Mouse (Mus musculus) MEL (cell line): Measurements from ENCODE around the gene Kcne2.

ENCODE experiments used
- BHLHE40 ChIP-seq: IDR thresholded peaks from 2 replicates; pipeline ENCODE4 v1.6.1; 2012; ENCODE audit warnings: low read depth, mild to moderate bottlenecking, inconsistent platforms, low read length, improper control_type of control experiment, borderline replicate concordance
- CTCF ChIP-seq, 3 experiments: IDR thresholded peaks in 2 of 3; conservative IDR thresholded peaks in 1 of 3; 2 replicates each; pipeline ENCODE4 v1.5.1; 2011 to 2012; ENCODE audit warnings: low read length in 3 of 3, low read depth in 2 of 3, mild to moderate bottlenecking in 2 of 3, improper control_type of control experiment in 1 of 3, inconsistent platforms in 1 of 3, mixed read lengths in 1 of 3, moderate library complexity in 1 of 3; ENCODE audit not compliant: control insufficient read depth in 1 of 3, insufficient read depth in 1 of 3, poor library complexity in 1 of 3, severe bottlenecking in 1 of 3
- GATA1 ChIP-seq: IDR thresholded peaks from 2 replicates; pipeline ENCODE4 v1.6.1; 2011; ENCODE audit warnings: low read depth, low read length, improper control_type of control experiment
- USF2 ChIP-seq, 2 experiments: IDR thresholded peaks; 2 replicates each; pipeline ENCODE4 v1.6.1; 2011 to 2012; ENCODE audit warnings: improper control_type of control experiment in 2 of 2, low read length in 2 of 2, borderline replicate concordance in 1 of 2, inconsistent platforms in 1 of 2, low read depth in 1 of 2, mild to moderate bottlenecking in 1 of 2; ENCODE audit not compliant: insufficient read depth in 1 of 2

- TF ChIP-seq CTCF (IDR thresholded peaks at IDR 0.05 in 2 of 3, conservative IDR thresholded peaks at IDR 0.05 in 1 of 3; ENCODE audit: control insufficient read depth in 1 of 3, insufficient read depth in 1 of 3, low read depth in 2 of 3, low read length in 3 of 3, poor library complexity in 1 of 3, severe bottlenecking in 1 of 3) (no peak), GATA1 (no peak), USF2 (IDR thresholded peaks at IDR 0.05; ENCODE audit: borderline replicate concordance in 1 of 2, insufficient read depth in 1 of 2, low read depth in 1 of 2, low read length in 2 of 2) (no peak), BHLHE40 (no peak)
Measured at GRCm38 (mm10) chr16:92325062-92325406, 32.8 kb downstream of the Kcne2 start.
